Mouse (Mus musculus) embryonic facial prominence, embryonic 12.5 days (tissue): ENCODE results near the gene Dock1. TPM values are rescaled to one million over a fixed set of nuclear protein-coding genes. Genes with fewer than 3 reads are reported as not detected.

Source experiments
- ATAC-seq: fragments of 200-750 bp; cut with Nextera tagmentation; 2 replicates; pipeline ENCODE4 v1.8.0; 2017; ENCODE audit not compliant: insufficient number of reproducible peaks, insufficient read depth, low FRiP score, low TSS enrichment
- H3K27ac ChIP-seq: fragments of 300-500 bp; sonication (generic); 2 replicates; pipeline ENCODE4 v1.5.1; 2016; ENCODE audit warnings: mild to moderate bottlenecking
- H3K27me3 ChIP-seq: fragments of 300-500 bp; sonication (generic); 2 replicates; pipeline ENCODE4 v1.6.1; 2016; ENCODE audit warnings: mild to moderate bottlenecking, moderate library complexity
- H3K36me3 ChIP-seq: fragments of 300-500 bp; sonication (generic); 2 replicates; pipeline ENCODE4 v1.6.1; 2016; ENCODE audit warnings: mild to moderate bottlenecking
- H3K4me1 ChIP-seq: fragments of 300-500 bp; sonication (generic); 2 replicates; pipeline ENCODE4 v1.6.1; 2016
- H3K4me2 ChIP-seq: fragments of 300-500 bp; sonication (generic); replicated peaks from 2 replicates; pipeline ENCODE4 v1.6.1; 2016; ENCODE audit warnings: mild to moderate bottlenecking, moderate library complexity
- H3K4me3 ChIP-seq: fragments of 300-500 bp; sonication (generic); 2 replicates; pipeline ENCODE4 v1.5.1; 2016; ENCODE audit warnings: mild to moderate bottlenecking
- H3K9ac ChIP-seq: fragments of 300-500 bp; sonication (generic); 2 replicates; pipeline ENCODE4 v1.6.1; 2016; ENCODE audit warnings: mild to moderate bottlenecking, moderate library complexity
- H3K9me3 ChIP-seq: fragments of 300-500 bp; sonication (generic); 2 replicates; pipeline ENCODE4 v1.6.1; 2016; ENCODE audit warnings: mild to moderate bottlenecking, moderate library complexity
- WGBS: fragments of 180-500 bp; shearing (Covaris S2); methylation state at CpG from one replicate; pipeline ENCODE4 v1.1.7; 2016; 5-methylcytosine and 5-hydroxymethylcytosine counted together
- polyA plus RNA-seq: library from polyadenylated mRNA; unstranded; fragments of >200 nt; fragmentation: Nextera tagmentation; extraction: Ambion mirVana; gene quantifications from 2 replicates; pipeline ENCODE4 v1.2.1, GENCODE M21; 2016

Gene Dock1
- polyA plus RNA-seq, 1 experiment from 2014 or later = 50.5 TPM

DNA sequence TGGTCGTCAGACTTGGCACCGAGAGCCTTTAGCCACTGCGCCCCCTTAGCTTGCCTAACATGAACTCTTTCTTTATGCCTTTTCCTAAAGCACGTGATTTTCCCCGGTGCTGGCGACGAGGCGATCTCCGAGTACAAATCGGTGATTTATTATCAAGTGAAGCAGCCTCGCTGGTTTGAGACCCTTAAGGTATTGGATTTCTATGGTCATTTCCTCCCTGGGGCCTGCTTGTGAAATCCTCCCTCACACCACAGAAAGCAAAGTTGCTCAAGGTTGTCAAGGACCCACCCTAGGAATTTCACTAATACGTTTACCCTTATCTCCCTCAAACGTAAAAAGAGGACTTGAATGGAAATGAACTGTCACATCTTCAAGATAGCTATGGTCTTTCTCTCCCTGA, 94.7 kb downstream of the Dock1 start:
- Histone ChIP-seq H3K4me3 (no peak overlapping the region), H3K27me3 (no peaks in the 10 kb centered on the region)
- WGBS = 93% methylated on average over 13 of the region's 13 CpGs

DNA sequence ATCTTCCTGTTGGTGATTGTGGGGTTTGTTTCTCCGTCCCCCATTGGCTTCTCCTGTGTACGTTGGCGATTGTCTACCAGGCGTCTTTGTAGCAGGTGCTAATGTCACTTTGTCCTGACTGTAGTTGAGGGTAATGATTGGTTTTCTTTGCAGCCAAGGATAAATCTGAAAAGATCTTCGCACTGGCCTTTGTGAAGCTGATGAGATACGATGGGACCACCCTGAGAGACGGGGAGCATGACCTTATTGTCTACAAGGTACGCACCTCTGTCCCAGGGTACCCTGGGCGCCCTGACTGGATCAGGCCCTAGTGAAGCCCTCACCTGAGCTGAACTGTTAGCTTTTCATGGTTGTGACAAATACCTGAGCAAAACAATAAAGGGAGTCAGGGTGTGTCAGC, 100.9 kb downstream of the Dock1 start:
- Histone ChIP-seq H3K9ac (no peak overlapping the region), H3K9me3 (no peaks in the 10 kb centered on the region), H3K27me3 (no peaks in the 10 kb centered on the region), H3K4me1 (peaks cover 6% of the 10 kb centered on the region; the same call in 1 of the 2 replicates), H3K36me3 (peaks cover 70% of the 10 kb centered on the region), H3K27ac (no peak overlapping the region), H3K4me2 (no peak overlapping the region), H3K4me3 (no peak overlapping the region)
- WGBS = 95% methylated on average over 9 of the region's 9 CpGs
- ATAC-seq = no peak

More for the DNA sequence above, 94.7 kb downstream of the Dock1 start:
- H3K9me3 ChIP-seq = no peaks in the 10 kb centered on the region
- no peaks in the 10 kb centered on the region for H3K4me1 ChIP-seq
- no peak overlapping the region for H3K9ac ChIP-seq
- no peak overlapping the region for H3K27ac ChIP-seq
- H3K36me3 ChIP-seq = peaks cover 85% of the 10 kb centered on the region
- no peak overlapping the region for H3K4me2 ChIP-seq
- ATAC-seq = no peak

DNA sequence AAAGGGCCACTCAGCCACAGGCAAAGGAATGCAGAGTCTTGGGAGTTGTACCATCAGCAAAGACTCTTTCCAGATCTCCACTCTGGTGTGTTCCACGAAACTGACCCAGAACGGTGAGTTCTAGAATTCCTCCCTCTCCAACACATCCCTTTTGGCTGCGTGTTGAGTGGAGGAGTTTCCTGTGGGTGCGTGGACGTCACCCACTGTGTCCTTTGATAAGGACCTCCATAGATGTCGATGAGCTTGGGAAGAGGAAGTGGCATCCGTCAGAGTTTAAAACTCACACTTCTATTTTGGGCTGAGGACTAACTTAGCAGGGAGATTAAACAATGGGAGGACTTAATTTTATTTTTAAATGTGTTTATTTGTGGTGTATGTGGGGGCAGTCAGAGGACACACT, 101.9 kb downstream of the Dock1 start:
- no peaks in the 10 kb centered on the region for H3K9me3 ChIP-seq
- no peak overlapping the region for H3K4me3 ChIP-seq
- no peaks in the 10 kb centered on the region for H3K27me3 ChIP-seq
- ATAC-seq = no peak
- 92% methylated on average over 7 of the region's 7 CpGs for WGBS
- H3K9ac ChIP-seq = no peak overlapping the region
- peaks cover 61% of the 10 kb centered on the region for H3K36me3 ChIP-seq
- H3K4me1 ChIP-seq = peaks cover 6% of the 10 kb centered on the region; the same call in 1 of the 2 replicates
- H3K27ac ChIP-seq = no peak overlapping the region
- no peak overlapping the region for H3K4me2 ChIP-seq

GRCm38 (mm10) chr7:134772867-134773590, 102.6 kb downstream of the Dock1 start:
- H3K27ac ChIP-seq = no peak overlapping the region
- H3K4me3 ChIP-seq = no peak overlapping the region
- WGBS = 92% methylated on average over 15 of the region's 15 CpGs
- H3K27me3 ChIP-seq = no peaks in the 10 kb centered on the region
- H3K4me2 ChIP-seq = no peak overlapping the region
- H3K36me3 ChIP-seq = peaks cover 60% of the 10 kb centered on the region
- H3K9me3 ChIP-seq = no peaks in the 10 kb centered on the region
- no peak overlapping the region for H3K9ac ChIP-seq
- ATAC-seq = no peak
- H3K4me1 ChIP-seq = peaks cover 6% of the 10 kb centered on the region; the same call in 1 of the 2 replicates

GRCm38 (mm10) chr7:134773761-134774415, 103.4 kb downstream of the Dock1 start:
- Histone ChIP-seq H3K36me3 (peaks cover 60% of the 10 kb centered on the region), H3K4me3 (no peak overlapping the region), H3K4me1 (peaks cover 6% of the 10 kb centered on the region; the same call in 1 of the 2 replicates), H3K9me3 (no peaks in the 10 kb centered on the region), H3K4me2 (no peak overlapping the region), H3K27ac (no peak overlapping the region), H3K27me3 (no peaks in the 10 kb centered on the region), H3K9ac (no peak overlapping the region)
- no peak for ATAC-seq
- WGBS = 82% methylated on average over 6 of the region's 6 CpGs

DNA sequence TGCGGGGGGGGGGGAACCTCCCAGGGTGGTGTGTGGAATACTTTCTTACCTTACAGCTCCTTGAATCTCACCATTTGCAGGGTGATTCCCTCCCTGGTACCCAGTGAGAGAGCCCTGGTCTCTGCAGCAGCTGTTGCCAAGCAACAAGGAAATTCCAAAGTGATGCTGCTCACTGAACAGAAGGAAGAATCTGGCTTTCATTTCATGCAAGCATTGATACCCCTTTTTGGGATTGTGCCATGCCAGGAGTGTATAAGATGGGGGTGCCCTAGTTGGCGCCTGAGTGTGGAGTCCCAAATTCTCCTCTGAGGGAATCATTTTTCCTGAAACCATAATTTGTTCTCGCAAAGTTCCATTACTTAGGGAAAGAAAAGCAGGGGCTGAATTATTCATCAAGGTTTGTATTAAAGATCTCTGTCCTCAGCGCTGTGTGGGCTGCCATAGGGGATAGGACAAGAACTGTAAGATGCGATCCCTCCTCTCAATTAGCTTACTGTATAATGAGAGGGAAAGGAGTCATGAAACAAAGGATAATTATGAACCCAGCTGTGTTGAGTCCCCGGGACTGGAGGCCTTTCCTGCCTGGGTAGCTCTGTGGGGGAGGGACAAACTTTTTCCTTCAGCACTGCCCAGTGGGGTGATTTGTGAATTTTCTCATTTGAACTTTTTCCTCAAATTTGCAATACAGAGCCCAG, 104.2 kb downstream of the Dock1 start:
- H3K4me2 ChIP-seq = no peak overlapping the region
- H3K36me3 ChIP-seq = peaks cover 58% of the 10 kb centered on the region
- H3K9ac ChIP-seq = no peak overlapping the region

GRCm38 (mm10) chr7:134775671-134776070, 105.2 kb downstream of the Dock1 start:
- H3K4me2 ChIP-seq = no peak overlapping the region
- no peaks in the 10 kb centered on the region for H3K9me3 ChIP-seq
- ATAC-seq = no peak
- no peak overlapping the region for H3K4me3 ChIP-seq
- no peak overlapping the region for H3K27ac ChIP-seq
- 89% methylated on average over 10 of the region's 10 CpGs for WGBS
- no peak overlapping the region for H3K9ac ChIP-seq
- peaks cover 52% of the 10 kb centered on the region for H3K36me3 ChIP-seq
- peaks cover 6% of the 10 kb centered on the region; the same call in 1 of the 2 replicates for H3K4me1 ChIP-seq
- no peaks in the 10 kb centered on the region for H3K27me3 ChIP-seq

More for the DNA sequence above, 104.2 kb downstream of the Dock1 start:
- Histone ChIP-seq H3K9me3 (no peaks in the 10 kb centered on the region), H3K27ac (no peak overlapping the region), H3K27me3 (no peaks in the 10 kb centered on the region), H3K4me3 (no peak overlapping the region), H3K4me1 (peaks cover 6% of the 10 kb centered on the region; the same call in 1 of the 2 replicates)
- WGBS = 74% methylated on average over 6 of the region's 6 CpGs
- ATAC-seq = no peak

GRCm38 (mm10) chr7:134776306-134776705, 105.9 kb downstream of the Dock1 start:
- Histone ChIP-seq H3K36me3 (peaks cover 50% of the 10 kb centered on the region), H3K4me3 (no peak overlapping the region), H3K27ac (no peak overlapping the region), H3K4me1 (peaks cover 6% of the 10 kb centered on the region; the same call in 1 of the 2 replicates), H3K9ac (no peak overlapping the region), H3K4me2 (no peak overlapping the region), H3K27me3 (no peaks in the 10 kb centered on the region), H3K9me3 (no peaks in the 10 kb centered on the region)
- ATAC-seq = no peak
- 82% methylated on average over 6 of the region's 6 CpGs for WGBS

- peaks cover 41% of the 10 kb centered on the region for H3K36me3 ChIP-seq
- H3K9me3 ChIP-seq = no peaks in the 10 kb centered on the region
- no peak overlapping the region for H3K9ac ChIP-seq
- H3K4me1 ChIP-seq = no peaks in the 10 kb centered on the region
- no peak overlapping the region for H3K27ac ChIP-seq
- H3K4me3 ChIP-seq = no peak overlapping the region
- 92% methylated on average over 3 of the region's 3 CpGs for WGBS
- H3K27me3 ChIP-seq = no peaks in the 10 kb centered on the region
- no peak overlapping the region for H3K4me2 ChIP-seq
- ATAC-seq = no peak
Observed at GRCm38 (mm10) chr7:134779761-134780160, 109.3 kb downstream of the Dock1 start.

DNA sequence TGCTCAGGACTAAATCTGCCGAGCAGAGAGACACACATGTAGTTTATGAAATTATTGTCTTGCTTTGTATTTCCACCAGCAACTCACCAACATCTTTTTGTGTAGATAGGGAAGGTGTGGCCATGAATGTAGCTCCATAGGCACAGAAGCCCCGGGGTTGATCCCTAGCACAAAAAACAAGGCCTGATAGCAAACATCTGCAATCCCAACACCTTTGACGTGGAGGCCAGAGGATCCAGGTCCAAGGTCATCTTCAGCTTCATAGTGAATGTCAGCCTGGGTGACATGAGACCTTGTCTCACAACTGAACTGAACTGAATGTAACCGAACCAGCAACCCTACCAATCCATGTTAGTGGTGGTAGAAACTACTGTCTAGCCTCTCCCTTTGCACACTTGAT, 116.7 kb downstream of the Dock1 start:
- Histone ChIP-seq H3K27ac (no peak overlapping the region), H3K36me3 (peaks cover 44% of the 10 kb centered on the region), H3K4me2 (no peak overlapping the region), H3K4me3 (no peak overlapping the region), H3K4me1 (no peaks in the 10 kb centered on the region), H3K9me3 (no peaks in the 10 kb centered on the region), H3K9ac (no peak overlapping the region), H3K27me3 (no peaks in the 10 kb centered on the region)
- WGBS = 87% methylated on average over 4 of the region's 4 CpGs
- no peak for ATAC-seq

- no peak overlapping the region for H3K9ac ChIP-seq
- no peak overlapping the region for H3K27ac ChIP-seq
- no peaks in the 10 kb centered on the region for H3K9me3 ChIP-seq
- WGBS = 87% methylated on average over 3 of the region's 3 CpGs
- ATAC-seq = no peak
- no peak overlapping the region for H3K4me3 ChIP-seq
- H3K36me3 ChIP-seq = peaks cover 23% of the 10 kb centered on the region
- H3K4me1 ChIP-seq = no peaks in the 10 kb centered on the region
- H3K27me3 ChIP-seq = no peaks in the 10 kb centered on the region
- no peak overlapping the region for H3K4me2 ChIP-seq
Observed at GRCm38 (mm10) chr7:134794889-134795288, 124.4 kb downstream of the Dock1 start.
